Mouse (Mus musculus) kidney, postnatal 0 days (tissue): Measurements from ENCODE around the gene Lrrc4c. TPM values are rescaled to one million over a fixed set of nuclear protein-coding genes. Genes with fewer than 3 reads are reported as not detected.

Experiments used
- ATAC-seq: fragments of 200-750 bp; cut with Nextera tagmentation; replicated peaks from 2 replicates; pipeline ENCODE4 v1.8.0; 2017; ENCODE audit warnings: low read depth, moderate number of reproducible peaks, moderate TSS enrichment, moderate library complexity; ENCODE audit not compliant: low FRiP score
- DNase-seq: peaks from one replicate; pipeline ENCODE4 v3.0.0-alpha.2; 2016; ENCODE audit warnings: low spot score
- H3K27ac ChIP-seq: fragments of 300-500 bp; sonication (generic); 2 replicates; pipeline ENCODE4 v1.5.1; 2014; ENCODE audit warnings: mild to moderate bottlenecking
- H3K27me3 ChIP-seq: fragments of 300-500 bp; sonication (generic); 2 replicates; pipeline ENCODE4 v1.6.1; 2014; ENCODE audit warnings: low read length, mixed read lengths; ENCODE audit not compliant: insufficient read depth
- H3K36me3 ChIP-seq: fragments of 300-500 bp; sonication (generic); 2 replicates; pipeline ENCODE4 v1.6.1; 2014; ENCODE audit warnings: low read length, mixed read lengths; ENCODE audit not compliant: insufficient read depth
- H3K4me1 ChIP-seq: fragments of 300-500 bp; sonication (generic); replicated peaks from 2 replicates; pipeline ENCODE4 v1.6.1; 2014; ENCODE audit warnings: antibody characterized with exemption, low read length, mixed read lengths; ENCODE audit not compliant: insufficient read depth
- H3K4me2 ChIP-seq: fragments of 300-500 bp; sonication (generic); 2 replicates; pipeline ENCODE4 v1.6.1; 2014; ENCODE audit warnings: mild to moderate bottlenecking, low read length, moderate library complexity, mixed read lengths
- H3K4me3 ChIP-seq: fragments of 300-500 bp; sonication (generic); replicated peaks from 2 replicates; pipeline ENCODE4 v1.5.1; 2014; ENCODE audit warnings: low read depth, low read length
- H3K9ac ChIP-seq: fragments of 300-500 bp; sonication (generic); 2 replicates; pipeline ENCODE4 v1.6.1; 2014; ENCODE audit warnings: low read depth, low read length
- H3K9me3 ChIP-seq: fragments of 300-500 bp; sonication (generic); replicated peaks from 2 replicates; pipeline ENCODE4 v1.6.1; 2016; ENCODE audit warnings: low read length, inconsistent platforms, mixed read lengths
- CTCF ChIP-seq: IDR thresholded peaks from 2 replicates; pipeline ENCODE4 v1.5.1; 2016; ENCODE audit warnings: antibody characterized with exemption, low read depth, mild to moderate bottlenecking, moderate library complexity
- WGBS: fragments of 180-500 bp; shearing (Covaris S2); extraction: QIAGEN DNeasy Blood & Tissue Kit; methylation state at CpG from one replicate; pipeline ENCODE4 v1.1.7; 2014; 5-methylcytosine and 5-hydroxymethylcytosine counted together
- polyA plus RNA-seq: library from polyadenylated mRNA; unstranded; fragments of >200 nt; fragmentation: Nextera tagmentation; extraction: Ambion mirVana; gene quantifications from 2 replicates; pipeline ENCODE4 v1.2.1, GENCODE M21; 2015

The Lrrc4c gene
- polyA plus RNA-seq, 1 experiment from 2014 or later, result 1.2 TPM

- TF ChIP-seq CTCF, result no peak
- Histone ChIP-seq H3K9me3 (no peaks in the 10 kb centered on the region), H3K9ac (no peak overlapping the region), H3K4me2 (no peak overlapping the region), H3K4me1 (no peaks in the 10 kb centered on the region), H3K4me3 (no peak overlapping the region), H3K36me3 (no peaks in the 10 kb centered on the region), H3K27me3 (no peaks in the 10 kb centered on the region), H3K27ac (no peak overlapping the region)
- no peak for ATAC-seq
- WGBS, result 85% methylated on average over 5 of the region's 5 CpGs
- no peak for DNase-seq
These were observed 719.2 kb downstream of the Lrrc4c start for GRCm38 (mm10) chr2:97037024-97037814.

- no peaks in the 10 kb centered on the region for H3K27me3 ChIP-seq
- no peak overlapping the region for H3K9ac ChIP-seq
- no peak overlapping the region for H3K4me2 ChIP-seq
- H3K27ac ChIP-seq, result no peak overlapping the region
- WGBS, result 82% methylated on average over 3 of the region's 3 CpGs
- no peak for DNase-seq
- no peaks in the 10 kb centered on the region for H3K4me1 ChIP-seq
- H3K36me3 ChIP-seq, result no peaks in the 10 kb centered on the region
- ATAC-seq, result no peak
- H3K4me3 ChIP-seq, result no peak overlapping the region
- no peaks in the 10 kb centered on the region for H3K9me3 ChIP-seq
- no peak for TF ChIP-seq CTCF
These were observed 726.0 kb downstream of the Lrrc4c start for GRCm38 (mm10) chr2:97044016-97044415.

GRCm38 (mm10) chr2:97045628-97046027, 727.7 kb downstream of the Lrrc4c start:
- no peak for ATAC-seq
- TF ChIP-seq CTCF, result no peak
- H3K4me2 ChIP-seq, result no peak overlapping the region
- DNase-seq, result no peak
- H3K36me3 ChIP-seq, result no peaks in the 10 kb centered on the region
- no peaks in the 10 kb centered on the region for H3K9me3 ChIP-seq
- H3K27ac ChIP-seq, result no peak overlapping the region
- 80% methylated on average over 3 of the region's 3 CpGs for WGBS
- H3K27me3 ChIP-seq, result no peaks in the 10 kb centered on the region
- no peak overlapping the region for H3K4me3 ChIP-seq
- H3K4me1 ChIP-seq, result no peaks in the 10 kb centered on the region
- no peak overlapping the region for H3K9ac ChIP-seq

- ATAC-seq (no peak), DNase-seq (no peak)
- Histone ChIP-seq H3K9ac (no peak overlapping the region), H3K9me3 (no peaks in the 10 kb centered on the region), H3K27me3 (no peaks in the 10 kb centered on the region), H3K4me3 (no peak overlapping the region), H3K27ac (no peak overlapping the region), H3K4me1 (no peaks in the 10 kb centered on the region), H3K36me3 (no peaks in the 10 kb centered on the region), H3K4me2 (no peak overlapping the region)
- WGBS, result 35% methylated on average over 1 of the region's 1 CpGs
- no peak for TF ChIP-seq CTCF
These were observed 762.2 kb downstream of the Lrrc4c start for GRCm38 (mm10) chr2:97080156-97080555.

GRCm38 (mm10) chr2:97097965-97098364, 780.0 kb downstream of the Lrrc4c start:
- ATAC-seq, result no peak
- 55% methylated on average over 3 of the region's 3 CpGs for WGBS
- DNase-seq, result no peak
- TF ChIP-seq CTCF, result no peak
- no peaks in the 10 kb centered on the region for H3K36me3 ChIP-seq
- H3K9me3 ChIP-seq, result no peaks in the 10 kb centered on the region
- H3K27me3 ChIP-seq, result no peaks in the 10 kb centered on the region
- no peak overlapping the region for H3K4me2 ChIP-seq
- H3K4me1 ChIP-seq, result no peaks in the 10 kb centered on the region
- H3K4me3 ChIP-seq, result no peak overlapping the region
- no peak overlapping the region for H3K27ac ChIP-seq
- no peak overlapping the region for H3K9ac ChIP-seq

- Histone ChIP-seq H3K9ac (no peak overlapping the region), H3K27me3 (no peaks in the 10 kb centered on the region), H3K4me2 (no peak overlapping the region), H3K36me3 (no peaks in the 10 kb centered on the region), H3K9me3 (no peaks in the 10 kb centered on the region), H3K4me3 (no peak overlapping the region), H3K4me1 (no peaks in the 10 kb centered on the region), H3K27ac (no peak overlapping the region)
- no peak for DNase-seq
- WGBS, result 86% methylated on average over 2 of the region's 2 CpGs
- TF ChIP-seq CTCF, result no peak
- no peak for ATAC-seq
These were observed 785.6 kb downstream of the Lrrc4c start for GRCm38 (mm10) chr2:97103398-97104162.
